Mouse (Mus musculus) cerebellum, adult 11-12 months (tissue): ENCODE measurements at regions not wholly inside any gene's neighbourhood (a gene's known extent, or its start where the extent isn't known, plus 50 kb on each side); places are given as distances from the start of the nearest gene placed in this dataset.
"Not testable (repeated sequence)": the region's sequence is repeated elsewhere in the genome, so short reads cannot be mapped to it uniquely, and the experiment has no call there.

Source experiments
- DNase-seq: peaks from one replicate; pipeline ENCODE4 v3.0.0; 2022

DNA sequence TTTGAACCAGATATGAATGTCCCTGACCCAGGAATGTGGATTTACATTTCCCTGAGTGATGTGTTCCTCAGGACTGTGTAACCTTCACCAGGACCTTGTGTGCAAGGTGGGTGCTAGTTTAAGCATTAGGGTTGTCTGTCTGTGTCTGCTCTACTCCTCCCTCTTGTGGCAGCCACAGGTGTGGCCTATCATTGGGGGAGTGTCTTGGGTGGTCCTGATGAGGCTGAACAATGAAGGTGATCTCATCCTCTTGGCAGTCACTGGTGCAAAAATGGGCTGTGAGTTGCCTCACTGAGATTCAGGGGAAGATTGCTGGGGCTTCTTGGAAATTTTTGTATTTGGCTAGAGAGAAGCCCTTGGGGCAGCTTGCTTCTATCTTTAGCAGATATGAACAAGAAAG lies 179.4 kb upstream of the Ube2e1 start:
- no peak for DNase-seq

DNA sequence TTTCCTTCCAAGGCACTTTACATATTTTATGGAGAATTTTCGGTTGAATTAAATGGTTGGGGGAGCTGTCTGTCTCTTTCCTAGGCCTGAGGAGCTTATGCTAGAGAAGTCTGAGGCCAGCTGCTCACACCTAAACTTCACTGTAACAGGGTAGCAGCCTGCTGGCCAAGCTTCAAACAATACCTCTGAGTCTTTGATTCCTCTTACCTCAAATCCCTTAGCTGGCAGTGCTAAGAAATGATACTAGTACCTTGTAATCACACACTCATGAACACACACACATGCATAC lies 176.6 kb upstream of the Ube2e1 start:
- no peak for DNase-seq

DNA sequence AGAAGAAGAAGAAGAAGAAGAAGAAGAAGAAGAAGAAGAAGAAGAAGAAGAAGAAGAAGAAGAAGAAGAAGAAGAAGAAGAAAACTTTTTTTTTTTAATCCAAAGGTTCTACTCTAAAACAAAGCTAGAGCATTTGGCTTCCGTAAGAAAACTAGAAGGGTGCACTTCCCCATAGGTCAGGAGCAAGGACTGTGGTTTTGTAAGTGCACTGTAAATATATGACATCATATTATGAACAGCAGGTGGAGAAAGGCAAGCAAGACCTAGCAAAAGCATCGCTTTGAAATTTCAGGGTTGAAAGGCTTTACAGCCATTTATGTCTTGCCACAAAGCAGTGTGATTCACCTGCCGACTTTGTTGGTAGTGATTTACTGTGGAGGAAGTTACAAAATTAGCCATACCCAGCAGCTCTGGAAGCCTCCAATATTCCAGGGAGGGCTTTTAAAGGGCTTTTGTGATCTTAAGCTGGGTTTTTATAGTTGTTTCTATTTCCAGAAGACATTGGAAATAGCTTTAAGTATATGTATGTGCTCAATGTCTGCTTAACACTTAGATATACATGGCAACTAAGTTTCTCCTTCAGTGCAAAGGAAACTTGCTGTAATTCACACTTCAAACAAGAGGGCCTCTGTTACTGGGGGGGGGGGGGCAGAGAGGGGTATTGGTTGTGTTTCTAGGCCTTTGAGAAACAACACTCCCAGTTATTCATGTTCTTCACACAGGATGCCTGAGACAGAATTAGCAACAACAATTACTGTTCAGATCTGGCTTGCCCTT lies 176.1 kb upstream of the Ube2e1 start:
- no peak for DNase-seq

DNA sequence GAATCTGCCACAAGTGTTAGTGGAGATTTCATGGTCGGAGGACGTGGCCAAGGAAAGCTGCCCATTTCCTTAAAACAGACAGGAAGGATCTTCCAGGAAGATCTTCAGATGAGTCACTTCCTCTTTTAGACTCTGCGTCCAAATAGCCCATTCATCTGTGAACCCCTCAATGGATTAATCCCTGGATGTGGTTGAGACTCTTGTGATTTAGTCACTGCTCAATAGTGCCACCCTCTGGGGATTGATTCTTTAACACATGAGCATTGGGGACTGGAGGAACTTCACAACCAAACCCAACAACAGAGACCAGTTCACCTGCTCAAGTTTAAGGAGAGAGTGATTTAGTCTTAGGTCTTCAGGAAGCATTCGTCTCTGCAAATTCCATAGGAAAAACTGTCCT lies 174.5 kb upstream of the Ube2e1 start:
- DNase-seq: no peak

DNA sequence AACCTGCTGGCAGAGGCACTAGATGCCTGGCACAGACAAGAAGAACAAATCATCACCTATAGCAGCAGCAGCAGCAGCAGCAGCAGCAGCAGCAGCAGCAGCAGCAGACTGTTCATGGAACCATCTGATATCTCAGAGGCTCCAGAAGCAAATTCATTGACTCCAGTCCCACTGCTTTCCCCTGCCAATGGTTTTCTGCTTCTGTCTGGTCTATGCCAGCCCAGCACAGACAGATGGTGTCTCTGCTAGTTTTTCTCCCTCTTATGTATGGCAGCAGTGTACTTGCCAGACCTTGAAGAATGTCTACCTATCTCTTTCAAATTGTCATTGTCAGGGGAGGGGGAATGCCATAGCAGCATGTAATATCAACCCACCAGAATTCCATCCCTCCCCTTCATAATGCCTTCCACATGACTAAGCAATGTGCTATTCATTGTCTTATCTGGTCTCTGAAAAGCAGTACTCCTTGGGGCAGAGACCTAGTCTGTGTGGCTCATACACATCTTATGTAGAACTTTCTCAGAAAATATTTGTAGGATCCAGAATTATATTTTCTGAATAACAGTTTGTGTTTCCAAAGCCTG lies 168.7 kb upstream of the Ube2e1 start:
- DNase-seq: no peak

DNA sequence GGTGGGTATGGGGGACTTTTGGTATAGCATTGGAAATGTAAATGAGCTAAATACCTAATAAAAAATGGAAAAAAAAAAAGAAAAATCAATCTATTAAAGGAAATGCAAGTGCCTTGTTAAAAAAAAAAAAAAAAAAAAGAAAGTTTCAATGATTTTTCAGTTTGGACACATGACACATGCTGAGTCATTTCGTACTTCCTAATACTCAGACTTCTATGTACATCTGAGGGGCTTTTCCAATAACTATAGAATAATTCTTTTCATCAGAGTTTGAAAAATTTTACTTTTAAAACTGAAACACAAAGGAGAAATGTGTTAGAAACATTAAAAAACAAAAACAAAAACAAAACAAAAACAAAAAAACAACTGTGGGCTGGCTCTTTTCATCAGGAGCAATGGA lies 162.4 kb upstream of the Ube2e1 start:
- no peak for DNase-seq

DNA sequence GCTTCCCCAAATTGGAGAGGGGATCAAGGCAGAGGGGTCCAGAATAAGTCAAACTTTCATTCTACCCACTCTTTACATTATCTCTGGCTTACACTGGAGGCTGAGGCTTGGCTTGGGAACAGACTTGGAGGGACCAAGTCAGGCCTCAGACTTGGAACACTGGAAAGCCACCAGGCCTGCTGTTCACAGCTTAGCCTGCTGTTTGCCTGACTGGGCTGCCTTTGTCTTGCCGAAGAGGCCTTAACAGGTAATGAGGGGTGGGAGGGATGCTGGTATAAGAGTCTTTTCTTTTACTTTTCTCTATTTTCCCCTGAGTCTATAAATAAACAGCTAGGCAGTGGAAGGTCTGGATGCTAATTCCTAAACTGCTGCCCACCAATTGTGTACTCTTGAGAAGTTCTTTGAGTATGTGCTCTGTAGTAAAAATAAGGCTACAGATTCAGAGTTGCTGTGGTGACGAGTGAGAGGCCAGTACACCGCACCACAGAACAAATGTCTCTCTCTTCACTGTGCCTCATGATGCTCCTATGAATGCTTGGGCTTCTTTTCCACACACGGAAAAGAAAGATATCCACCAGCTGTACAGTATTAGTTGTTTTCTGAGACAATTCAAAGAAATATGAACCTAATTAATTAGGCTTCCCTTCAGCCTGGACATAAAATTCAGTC lies 154.6 kb upstream of the Ube2e1 start:
- no peak for DNase-seq

DNA sequence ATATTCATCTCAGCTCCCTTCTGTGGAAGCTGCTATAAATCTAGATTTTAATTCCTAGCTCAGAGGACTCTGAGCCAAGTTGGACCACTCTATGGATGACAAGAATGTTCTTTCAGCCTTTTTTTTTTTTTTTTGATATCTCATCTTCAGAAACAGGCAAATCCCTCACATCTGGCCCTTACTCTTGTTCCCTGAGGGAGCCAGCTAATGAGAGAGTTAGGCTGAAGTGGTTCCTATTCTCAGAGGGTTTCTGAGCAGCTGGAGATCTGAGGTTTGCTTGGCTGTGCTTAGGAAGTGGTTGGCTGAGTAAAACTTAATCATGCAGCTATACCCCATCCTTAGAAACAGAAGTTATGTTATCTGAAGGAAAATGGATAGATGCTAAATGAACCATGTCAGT lies 153.9 kb upstream of the Ube2e1 start:
- DNase-seq: no peak

DNA sequence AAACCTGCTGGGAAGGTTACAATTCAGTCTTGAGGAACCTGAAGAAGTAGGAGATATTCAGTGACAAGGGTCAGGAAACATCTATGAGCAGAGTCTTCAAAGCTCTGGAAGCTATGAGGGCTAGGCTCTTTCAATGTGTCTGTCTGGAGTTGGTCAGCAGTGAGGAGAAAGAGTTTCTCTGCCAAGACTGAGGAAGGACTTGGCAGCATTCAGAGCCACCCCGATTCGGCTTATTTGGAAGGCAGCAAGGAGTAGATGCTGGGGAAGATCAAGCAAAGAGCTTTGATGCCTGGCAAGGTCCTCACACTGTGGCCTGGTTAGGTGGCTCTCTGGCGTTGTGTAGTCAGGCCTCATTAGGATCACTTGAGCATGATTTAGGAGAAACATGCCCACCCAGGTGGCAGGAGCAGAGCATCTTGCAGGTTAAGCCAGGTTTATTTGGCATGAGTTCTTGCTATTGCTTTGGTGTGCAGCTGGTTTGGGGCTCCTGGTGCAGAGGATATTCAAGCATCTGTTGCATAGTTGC lies 145.2 kb upstream of the Ube2e1 start:
- peak; percentile 10 for DNase-seq

DNA sequence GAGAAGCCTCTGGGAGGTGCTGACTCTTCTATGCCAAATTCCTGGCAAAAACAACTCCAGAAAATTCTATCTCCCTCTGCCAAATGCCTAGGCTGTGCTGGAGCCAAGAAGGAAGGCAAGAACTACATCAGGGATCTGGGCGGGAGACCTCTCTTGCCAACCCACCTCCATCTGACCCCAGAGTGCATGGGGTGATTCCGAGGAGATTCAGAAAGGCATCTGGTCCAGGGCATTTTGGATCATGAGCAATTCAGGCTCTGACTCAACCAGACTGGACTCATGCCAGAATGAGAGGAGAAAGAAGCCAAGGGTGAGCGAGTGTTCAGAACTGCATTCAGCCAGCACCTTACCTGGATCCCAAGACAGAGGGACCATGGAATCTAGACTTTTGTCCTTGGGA lies 137.0 kb upstream of the Ube2e1 start:
- DNase-seq: peak; percentile 67

DNA sequence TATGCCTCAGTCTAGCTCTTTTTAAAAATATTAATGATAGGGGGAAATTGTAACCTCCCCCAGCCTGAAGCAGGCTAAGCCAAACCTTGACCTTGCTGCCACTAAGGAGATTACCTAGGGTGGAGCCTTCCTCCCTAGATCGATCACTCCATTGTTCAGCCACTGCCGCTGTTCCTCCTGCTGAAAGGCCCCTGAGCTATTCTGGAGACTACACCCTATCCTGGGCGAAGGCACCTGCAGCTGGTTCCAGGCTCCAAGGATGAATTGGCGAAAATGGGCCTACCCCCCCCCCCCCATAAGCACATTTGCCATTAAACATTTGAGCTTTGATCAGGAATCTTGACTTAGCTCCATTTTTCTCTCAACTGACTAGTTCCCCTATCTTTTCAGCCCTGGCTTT lies 135.2 kb upstream of the Ube2e1 start:
- DNase-seq: not testable (repeated sequence)

DNA sequence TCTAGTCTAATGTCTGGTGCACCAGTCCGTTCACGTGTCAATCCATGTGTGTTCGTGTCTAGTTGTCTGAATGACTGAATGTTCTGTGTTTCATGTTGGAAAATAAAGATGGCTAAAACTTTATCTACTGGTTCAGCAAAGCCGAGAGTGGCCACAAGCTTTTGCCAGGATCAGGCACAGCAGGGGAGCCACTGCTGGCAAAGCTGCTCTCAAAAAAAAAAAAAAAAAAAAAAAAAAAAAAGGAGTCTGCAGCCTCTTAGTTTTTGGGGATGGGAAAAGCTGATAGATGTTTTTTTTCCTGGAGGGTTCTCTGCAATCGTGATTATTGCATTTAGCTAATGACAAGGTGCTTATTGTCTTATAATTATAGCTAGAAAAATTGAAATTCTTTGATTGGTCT lies 132.5 kb upstream of the Ube2e1 start:
- not testable (repeated sequence) for DNase-seq

DNA sequence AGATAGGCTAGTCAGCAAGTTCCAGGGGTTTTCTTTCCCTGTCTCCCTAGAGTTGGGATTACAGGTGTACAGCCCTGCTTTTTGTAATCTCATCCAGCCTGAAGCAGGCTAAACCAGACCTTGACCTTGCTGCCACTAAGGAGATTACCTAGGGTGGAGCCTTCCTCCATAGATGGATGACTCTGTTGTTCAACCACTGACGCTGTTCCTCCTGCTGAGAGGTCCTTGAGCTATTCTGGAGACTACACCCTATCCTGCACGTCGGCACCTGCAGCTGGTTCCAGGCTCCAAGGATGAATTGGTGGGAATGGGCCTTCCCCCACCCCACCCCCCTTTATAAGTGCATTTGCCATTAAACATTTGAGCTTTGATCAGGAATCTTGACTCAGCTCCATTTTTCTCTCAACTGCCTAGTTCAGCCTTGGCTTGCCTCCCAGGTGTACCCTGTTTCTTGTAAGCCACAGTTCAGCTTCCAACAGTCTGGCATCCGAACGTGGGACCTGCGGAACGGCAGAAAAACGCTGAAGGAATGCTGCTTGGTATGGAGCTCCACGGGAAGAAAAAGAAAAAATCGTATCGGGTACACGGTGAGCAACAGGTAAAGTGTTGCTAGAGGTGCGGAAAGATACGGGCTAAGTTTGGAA lies 131.7 kb upstream of the Ube2e1 start:
- no peak for DNase-seq

DNA sequence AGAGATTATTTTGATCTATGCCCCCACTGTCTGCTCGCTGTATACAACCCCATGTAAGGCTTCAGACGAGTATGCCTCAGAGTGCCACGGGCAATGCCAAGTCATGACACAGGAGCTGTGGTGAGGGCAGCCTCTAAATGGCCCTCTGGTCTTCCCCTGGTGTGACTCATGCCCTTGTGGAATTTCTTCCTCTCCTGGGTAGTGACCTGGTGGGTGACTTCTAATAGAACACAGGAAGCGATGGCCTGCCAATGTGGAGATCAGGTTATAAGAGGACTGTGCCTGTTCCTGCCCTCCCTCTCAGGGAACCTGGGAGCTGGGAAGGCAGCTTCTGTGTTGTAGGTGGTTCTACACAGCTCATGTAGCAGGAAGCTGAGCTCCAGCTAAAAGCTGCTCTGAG lies 130.7 kb upstream of the Ube2e1 start:
- DNase-seq: no peak

DNA sequence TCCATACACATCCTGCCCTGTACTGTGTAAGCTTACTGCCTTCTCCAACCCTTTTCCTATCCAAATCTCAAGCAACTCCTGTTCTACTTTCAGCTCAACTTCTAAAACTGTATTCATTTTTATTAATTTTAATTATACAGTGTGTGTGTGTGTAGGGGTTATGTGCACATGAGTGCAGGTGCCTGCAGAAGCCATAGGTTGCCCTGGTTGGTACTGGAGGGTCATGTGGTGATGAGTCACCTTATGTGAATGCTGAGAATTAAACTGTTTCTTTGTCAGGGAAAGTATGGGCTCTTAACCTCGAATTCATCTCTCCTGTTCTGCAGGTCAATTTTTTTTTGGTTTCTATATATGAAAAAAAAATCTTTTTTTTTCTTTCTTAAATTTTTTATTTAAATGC lies 117.0 kb upstream of the Ube2e1 start:
- DNase-seq: no peak

DNA sequence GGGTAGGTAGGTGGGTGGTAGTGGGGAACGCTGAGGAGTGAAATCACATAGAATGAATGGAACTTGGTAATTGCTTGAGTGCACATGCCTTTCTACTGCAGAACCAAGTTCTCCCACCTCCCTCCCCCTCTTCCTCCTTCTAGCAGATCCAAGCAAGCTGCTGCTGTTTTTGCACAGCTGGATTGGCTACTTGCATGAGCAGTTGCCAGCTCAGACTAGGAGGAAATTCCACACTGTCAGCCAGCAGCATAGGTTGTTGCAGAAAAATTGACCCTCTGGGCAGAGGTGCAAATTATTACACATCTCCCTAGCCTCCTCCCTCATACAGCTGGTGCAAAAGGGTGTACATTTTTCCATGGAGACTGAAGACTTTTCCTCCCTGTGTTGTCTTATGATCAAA lies 112.8 kb upstream of the Ube2e1 start:
- DNase-seq: no peak

DNA sequence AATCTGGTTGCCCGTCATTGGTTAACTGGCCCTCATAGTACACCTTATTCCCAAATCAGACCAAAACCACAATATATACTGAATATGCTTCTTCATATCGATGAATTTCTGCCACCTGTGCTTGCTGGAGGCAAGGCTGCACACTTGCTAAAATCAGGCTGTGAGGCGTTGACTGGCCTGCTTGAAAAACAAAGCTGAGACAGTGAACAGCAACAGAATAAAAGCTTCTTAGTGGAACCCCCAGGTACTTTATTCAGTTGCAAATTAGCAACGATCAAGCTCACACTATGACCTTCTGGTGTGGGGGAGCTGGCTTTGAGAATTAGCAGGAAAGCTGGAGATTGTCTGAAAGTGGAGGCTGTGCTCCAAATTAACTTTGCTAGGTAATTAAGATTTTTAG lies 97.3 kb upstream of the Ube2e1 start:
- DNase-seq: not testable (repeated sequence)

DNA sequence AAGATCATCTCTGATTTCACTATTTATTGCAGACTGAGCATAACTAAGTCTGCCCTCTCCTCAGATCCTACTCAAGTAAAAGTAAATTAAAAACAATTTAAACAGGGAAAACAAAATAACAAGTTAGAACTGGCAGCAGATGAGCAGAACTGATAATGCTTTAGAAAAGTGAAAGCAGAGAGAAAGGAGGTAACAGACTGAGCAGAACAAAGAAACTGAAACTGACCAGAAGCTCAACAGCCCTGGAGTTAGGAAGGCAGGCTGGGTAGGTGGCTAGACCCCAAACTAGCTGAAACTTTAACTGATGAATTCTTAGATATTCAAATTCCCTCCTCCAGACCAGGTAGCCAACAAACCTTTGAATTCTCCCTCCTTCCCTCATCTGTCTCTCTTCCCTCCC lies 94.2 kb upstream of the Ube2e1 start:
- no peak for DNase-seq

DNA sequence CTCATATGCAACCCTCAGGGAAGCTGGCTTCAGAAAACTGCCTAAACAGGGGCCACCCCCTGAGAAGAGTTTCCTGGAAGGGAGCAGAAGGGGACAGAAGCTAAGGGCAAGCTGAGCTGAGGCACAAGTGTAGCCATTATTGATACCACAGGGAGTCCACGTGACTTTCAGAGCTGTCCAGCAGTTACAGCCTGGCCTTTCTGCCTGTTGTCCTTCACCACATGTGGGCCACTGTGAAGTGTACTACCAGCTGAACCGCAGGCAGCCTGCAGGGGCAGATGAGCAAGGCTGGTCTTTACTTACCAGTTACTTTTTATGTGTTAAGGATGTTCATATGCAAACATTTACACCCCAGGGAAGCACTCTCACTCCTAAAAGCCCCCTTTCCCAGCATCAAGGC lies 85.2 kb upstream of the Ube2e1 start:
- no peak for DNase-seq

DNA sequence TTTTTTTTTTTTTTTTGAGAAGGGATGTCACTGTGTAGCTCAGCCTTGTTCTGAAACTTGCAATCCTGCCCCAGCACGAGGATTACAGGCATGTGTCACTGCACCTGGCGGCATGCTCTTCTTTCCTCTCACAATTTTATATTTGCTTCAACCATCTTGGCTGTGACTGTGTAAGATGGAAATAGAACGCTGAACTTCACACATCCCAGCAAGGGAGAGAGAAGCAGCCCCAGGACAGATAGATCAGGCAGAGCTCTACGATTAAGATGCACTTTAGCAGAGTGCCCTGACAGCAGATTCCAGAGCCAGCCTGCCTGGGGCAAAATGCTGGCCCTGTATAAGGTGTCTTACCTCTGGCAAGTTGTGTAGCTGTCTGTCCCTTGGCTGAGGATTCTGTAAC lies 84.7 kb upstream of the Ube2e1 start:
- DNase-seq: no peak

DNA sequence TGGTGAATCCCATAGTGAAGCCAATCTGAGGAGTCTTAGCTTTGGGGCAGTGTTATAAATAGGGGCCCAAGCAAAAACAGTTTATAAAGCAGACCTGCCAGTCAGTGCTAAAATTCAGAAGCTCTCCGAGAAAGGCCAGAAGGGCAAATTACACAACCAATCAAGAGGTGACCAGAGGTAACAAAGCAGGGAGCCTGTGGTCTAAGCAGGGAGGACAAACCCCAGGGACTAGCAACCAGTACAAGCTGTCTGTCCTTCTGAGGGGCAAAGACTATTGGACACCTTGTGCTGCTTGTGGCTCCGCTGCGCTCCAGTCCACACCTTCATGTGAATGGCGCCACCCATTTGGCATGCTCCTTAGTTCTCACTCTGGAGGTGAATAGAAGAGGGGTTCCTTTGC lies 67.3 kb upstream of the Ube2e1 start:
- no peak for DNase-seq

DNA sequence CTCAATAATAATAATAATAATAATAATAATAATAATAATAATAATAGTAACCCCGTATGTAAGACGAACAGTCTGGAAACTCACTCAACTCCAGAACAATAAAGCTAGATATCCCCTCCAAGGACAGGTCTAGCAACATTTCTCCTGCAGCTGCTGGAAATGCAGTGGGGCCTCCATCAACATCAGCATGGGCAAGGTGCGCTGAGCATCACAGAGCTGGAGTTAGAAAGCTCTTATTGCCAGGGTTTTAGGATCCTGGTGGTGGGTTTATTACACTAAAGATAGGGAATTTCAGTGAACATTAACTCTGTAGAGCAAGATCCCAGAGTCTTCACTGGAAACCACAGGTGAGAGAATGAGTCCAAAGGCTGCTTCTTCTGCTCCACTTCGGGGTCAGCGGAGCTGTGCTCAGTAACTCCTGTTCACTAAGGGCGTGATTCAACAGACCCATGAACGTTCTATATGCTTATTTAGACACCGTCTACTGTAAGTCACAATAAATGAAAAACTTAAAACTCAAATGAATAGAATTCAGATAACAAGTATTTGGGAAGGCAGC lies 64.6 kb upstream of the Ube2e1 start:
- no peak for DNase-seq

DNA sequence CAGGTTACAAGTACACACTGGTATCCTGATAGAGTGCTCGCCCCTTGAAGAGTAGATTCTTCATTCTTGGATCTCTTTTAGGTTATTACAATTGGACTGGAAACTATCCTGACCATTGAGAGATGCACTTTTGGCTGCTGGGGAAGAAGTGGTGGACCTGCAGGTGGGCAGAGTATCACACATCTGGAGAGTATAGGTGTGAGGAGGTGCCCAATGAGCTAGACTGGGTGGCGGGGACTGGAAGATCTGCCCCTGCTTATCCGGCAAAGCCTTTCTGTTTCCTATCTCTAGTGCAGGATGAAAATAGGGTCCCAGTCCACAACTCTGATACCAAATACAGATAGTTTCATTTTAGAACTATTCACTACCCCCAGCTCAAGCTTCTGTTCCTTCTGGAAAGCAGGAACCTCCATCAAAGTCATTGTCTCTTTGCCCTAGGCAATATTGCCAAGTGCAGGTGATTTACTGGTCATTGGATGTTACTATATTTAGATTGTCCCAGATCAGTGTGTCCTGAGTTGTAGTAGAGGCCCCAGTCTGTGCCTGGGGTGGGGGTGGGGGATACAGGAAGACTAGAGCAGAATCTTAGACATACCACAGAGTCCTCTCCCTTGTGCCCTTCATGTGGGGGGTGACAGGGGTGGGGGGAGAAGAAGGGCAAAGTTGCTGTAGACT lies 62.5 kb upstream of the Ube2e1 start:
- DNase-seq: no peak
